Mouse (Mus musculus) large intestine, adult 2 months (tissue): ENCODE data around the gene Gm9573. TPM values are rescaled to one million over a fixed set of nuclear protein-coding genes. Genes with fewer than 3 reads are reported as not detected.

ENCODE experiments used
- DNase-seq: peaks from one replicate; pipeline ENCODE4 v3.0.0-alpha.2; 2012; ENCODE audit warnings: low read depth, low spot score
- WGBS: fragments of 180-500 bp; shearing (Covaris S2); methylation state at CpG from one replicate; pipeline ENCODE4 v1.1.7; 2018; 5-methylcytosine and 5-hydroxymethylcytosine counted together
- polyA plus RNA-seq: library from polyadenylated mRNA; depleted of rRNA; stranded (reverse); fragments of >200 nt; gene quantifications from 2 replicates; pipeline ENCODE4 v1.2.3, GENCODE M21; 2012; rRNA removed

The Gm9573 gene
- polyA plus RNA-seq, 1 experiment, result not detected

DNA sequence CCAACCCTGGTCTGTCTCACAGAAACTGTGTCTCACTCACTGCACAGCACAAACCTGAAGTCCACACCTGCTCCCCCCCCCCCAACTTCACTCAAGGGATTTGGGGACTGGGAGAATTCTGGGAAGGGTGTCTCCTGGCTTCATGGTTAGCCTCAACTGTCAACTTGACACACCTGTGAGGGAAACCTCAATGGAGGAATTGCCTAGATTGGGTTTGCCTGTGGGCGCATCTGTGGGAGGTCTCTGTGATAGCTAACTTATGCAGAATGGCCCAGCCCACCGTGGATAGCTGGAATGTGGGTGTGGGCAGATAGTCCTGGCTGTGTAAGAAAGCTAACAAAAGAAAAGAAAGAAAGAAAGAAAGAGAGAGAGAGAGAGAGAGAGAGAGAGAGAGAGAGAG is 25.2 kb downstream of the Gm9573 start, which contains the start of gene Sfta2:
Sfta2 (plus strand) TSS at position 301 of the 400 bp plus-strand sequence.
- WGBS, result 24% methylated on average over 2 of the region's 2 CpGs
- no peak for DNase-seq

DNA sequence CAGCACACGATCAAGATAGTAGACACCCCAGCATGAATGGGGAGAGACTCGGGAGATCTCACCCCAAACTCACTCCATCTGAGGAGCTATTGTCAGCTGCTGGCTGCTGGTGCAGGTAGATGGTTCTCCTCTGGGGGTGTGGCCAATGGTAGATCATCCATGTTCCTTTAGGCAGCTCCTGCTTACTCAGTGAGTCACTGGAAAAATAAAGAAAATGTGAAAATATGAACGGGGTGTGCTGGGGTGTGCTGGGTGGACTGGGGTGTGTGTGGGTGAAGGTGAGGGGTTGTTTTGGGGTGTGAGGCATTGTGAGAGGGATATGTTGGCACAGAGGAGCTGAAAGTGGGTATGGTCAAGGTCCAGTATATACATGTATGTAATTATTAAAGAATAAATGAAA is 29.0 kb downstream of the Gm9573 start:
- WGBS, result 69% methylated on average over 3 of the region's 3 CpGs
- no peak for DNase-seq

DNA sequence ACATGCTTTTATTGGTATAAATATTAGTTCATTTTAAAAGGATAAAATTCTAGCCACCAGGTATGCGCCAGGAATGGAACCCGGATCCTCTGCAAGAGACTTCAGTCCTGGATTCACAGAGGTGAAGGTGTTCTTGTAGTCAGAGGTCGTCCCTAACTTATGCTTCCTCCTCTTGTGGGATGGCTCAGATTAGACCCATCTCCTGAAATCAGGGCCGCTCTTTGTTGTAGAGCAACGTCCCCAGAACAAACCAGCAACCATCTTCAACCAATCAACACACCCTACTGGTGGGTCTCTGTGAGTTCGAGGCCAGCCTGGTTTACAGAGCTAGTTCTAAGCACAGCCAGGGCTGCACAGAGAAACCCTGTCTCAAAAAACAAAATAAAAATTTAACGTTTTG is 32.0 kb downstream of the Gm9573 start:
- WGBS, result 83% methylated on average over 7 of the region's 7 CpGs
- no peak for DNase-seq

DNA sequence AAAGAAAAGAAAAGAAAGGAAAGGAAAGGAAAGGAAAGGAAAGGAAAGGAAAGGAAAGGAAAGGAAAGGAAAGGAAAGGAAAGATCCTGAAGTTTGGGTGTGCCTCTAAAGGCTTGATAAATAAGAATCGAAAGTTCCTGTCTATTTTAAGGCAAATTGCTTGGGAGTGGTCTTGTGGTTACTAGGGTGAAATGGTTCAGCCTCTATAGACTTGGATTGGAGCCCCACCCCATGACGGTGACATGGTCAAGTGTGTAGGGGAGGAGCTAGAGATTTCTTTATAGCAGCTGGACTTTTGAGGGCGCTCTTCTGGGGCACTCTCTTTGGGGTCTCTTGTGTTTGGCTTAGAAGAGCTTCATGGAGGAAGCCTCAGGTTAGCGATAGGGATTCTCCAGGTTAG is 32.7 kb downstream of the Gm9573 start:
- no peak for DNase-seq
- WGBS, result 27% methylated on average over 4 of the region's 4 CpGs

DNA sequence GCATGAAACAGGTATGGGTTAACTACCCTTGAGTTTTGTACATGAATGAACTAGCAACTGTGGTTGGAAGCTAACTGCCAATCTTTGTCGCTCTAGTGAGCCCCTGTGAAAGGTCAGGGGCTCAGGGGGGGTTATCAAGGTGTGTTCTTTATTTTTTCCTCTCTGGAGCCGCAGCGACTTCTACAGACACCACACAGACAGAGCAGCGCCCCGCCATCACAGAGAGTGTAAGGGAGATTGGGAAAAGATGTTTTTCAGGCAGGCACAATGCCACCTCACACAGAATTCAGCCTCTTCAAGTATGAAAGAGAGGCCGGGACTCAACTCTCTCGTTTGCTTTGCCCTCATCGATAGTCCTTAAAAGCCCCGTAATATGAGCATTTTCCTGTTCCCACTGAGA is 34.3 kb downstream of the Gm9573 start:
- DNase-seq, result no peak
- WGBS, result 88% methylated on average over 9 of the region's 9 CpGs

DNA sequence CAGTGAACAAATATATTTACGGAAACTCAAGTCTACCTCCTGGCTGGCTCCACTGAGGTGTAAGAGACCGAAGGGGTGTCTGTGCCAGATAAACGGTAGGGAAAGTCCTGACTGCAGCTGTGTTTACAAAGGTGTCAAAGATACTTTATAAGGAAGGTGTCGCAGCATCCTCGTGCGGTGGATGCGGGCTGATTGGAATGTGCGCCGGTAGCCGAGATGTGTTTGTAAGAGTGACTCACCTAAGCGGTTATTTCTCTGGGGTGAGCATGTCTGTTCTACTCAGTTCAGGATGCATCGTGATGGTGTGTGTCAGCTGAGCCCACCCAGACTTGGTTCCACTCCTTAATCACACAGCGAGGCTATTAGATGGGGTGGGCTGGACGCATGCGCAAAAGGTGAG is 34.7 kb downstream of the Gm9573 start:
- DNase-seq, result no peak
- WGBS, result 78% methylated on average over 15 of the region's 15 CpGs

DNA sequence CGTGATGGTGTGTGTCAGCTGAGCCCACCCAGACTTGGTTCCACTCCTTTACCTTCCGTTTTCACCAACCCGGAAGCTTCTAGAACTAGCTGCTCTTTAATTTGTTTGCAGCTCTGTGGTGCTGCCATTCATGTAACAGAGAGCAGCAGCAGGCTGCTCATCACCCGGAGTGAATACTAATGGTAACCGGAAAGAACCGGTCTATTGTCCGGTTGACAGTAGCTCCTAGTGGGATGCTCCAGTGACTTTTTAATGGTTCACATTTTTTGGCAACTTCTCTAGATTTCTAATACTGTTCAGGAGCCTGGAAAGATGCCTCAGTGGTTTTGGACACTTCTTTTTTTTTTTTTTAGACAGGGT is 35.2 kb downstream of the Gm9573 start:
- DNase-seq, result no peak
- 76% methylated on average over 7 of the region's 7 CpGs for WGBS

DNA sequence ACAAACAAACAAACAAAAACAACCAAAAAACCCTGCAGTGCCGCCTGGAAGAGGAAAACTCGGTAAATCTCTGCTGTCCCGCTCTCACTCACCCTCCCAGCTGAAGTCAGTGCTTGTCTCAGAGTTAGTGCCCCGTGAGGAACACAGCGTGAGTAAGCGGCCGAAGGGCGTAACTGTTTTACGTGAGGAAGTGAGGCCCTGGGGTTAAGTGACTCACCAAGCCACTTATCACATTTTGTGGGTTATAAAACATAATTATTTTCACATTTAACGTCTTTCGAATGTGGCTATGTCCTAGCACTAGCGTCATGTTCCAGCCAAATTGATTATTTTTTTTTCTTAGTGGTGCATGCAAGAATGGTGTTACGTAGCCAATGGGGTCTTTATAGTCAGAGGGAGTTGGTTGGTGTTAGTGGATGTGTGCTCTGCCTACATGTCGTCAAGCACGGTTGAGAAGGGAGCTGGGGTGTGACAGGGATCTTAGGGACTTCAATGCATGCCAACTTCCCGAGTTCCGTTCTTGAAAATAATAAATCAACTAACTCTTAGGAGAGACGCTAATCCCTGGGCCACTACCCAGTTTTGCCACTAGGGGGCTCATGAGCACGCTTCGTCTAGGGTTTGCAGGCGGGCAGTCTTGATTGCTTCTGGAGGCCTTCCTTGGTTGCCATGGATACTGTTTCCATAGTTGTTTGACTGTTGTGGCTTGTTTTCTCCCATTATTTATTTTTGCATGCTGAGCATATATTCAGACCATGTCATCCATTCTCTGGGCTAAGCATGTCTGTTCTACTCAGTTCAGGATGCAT is 35.8 kb downstream of the Gm9573 start:
- 13% methylated on average over 21 of the region's 21 CpGs for WGBS
- peak; percentile 88 for DNase-seq

DNA sequence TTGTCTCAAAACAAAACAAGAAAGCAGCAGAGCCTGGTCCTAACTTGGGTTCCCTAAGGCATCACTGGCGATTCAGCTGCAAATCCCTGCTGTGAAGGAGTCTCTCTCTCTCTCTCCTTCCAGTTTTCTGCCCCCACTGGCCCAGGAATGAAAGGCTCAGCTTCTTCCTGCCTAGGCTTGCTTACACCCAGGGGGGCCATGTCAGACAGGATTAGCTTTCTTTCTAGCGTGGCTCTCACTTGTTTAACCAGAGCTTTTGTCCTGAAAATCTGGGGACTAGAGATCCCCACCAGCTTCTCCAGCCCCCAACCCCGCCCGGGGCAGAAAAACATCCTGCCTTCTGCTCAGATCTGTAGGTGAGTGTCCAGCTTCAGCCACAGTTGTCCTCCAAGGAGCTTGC is 38.0 kb downstream of the Gm9573 start:
- WGBS, result 71% methylated on average over 4 of the region's 4 CpGs
- no peak for DNase-seq

DNA sequence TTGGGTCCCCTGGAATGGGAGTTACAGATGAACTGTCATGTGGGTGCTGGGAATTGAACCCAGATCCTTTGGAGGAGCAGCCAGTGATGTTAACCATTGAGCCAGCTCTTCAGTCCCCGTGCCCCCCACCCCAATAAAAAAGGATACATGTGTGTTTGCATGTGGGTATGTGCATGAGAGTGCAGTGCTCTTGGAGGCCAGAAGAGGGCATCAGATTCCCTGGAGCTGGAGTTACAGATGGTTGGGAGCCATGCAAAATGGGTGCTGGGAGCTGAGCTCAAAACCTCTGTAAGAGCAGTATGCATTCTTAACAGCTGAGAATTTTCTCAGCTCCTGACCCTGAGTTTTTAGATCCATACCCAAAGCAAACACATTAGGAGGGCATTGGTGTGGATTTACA is 39.1 kb downstream of the Gm9573 start:
- 77% methylated on average over 1 of the region's 1 CpGs for WGBS

DNA sequence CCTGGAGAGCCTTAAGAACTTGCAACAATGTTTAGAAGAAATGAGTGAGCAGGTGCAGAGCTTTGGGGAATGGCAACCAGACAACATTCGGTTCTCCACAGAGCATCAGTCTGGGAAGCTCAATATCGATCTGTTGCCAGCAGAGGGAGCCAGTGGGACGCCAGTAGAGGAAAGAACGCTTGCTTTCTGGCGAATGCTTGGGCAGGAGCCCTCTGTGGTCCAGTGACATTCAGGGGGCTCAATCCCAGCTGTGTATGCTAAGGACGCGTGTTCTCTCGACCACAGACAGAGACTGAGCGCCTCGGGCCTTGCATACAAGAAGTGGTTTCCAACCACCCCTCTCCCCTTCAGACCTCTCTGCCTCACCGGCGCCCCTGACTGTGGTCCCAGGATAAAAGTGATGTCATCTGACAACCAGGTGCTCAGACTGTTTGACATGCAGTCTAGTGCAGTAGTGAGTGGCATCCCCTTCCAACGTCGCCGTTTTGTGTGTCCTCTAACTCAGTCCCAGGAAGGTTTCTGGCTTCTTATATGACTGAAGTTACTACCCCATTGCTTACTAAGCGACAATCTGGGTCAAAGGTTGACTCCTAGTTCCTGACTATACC is 42.0 kb downstream of the Gm9573 start:
- 10% methylated on average over 16 of the region's 16 CpGs for WGBS

More for the DNA sequence above, 39.1 kb downstream of the Gm9573 start:
- no peak for DNase-seq

DNA sequence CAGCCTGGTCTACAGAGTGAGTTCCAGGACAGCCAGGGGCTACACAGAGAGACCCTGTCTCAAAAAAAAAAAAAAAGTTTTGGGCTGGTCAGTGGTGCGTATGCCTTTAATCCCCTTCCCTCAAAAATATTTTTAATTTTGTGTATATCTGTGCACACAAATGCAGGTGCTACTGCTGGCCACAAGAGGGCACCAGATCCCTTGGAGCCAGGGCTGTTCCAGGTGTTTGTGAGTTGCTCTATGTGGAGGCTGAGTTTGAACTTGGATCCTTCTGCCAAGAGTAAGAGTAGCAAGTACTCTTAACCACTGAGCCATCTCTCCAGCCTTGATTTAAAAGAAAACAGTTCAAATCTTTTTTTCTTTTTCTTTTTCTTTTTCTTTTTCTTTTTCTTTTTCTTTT is 43.5 kb downstream of the Gm9573 start:
- DNase-seq, result no peak
- 96% methylated on average over 1 of the region's 1 CpGs for WGBS

More for the DNA sequence above, 42.0 kb downstream of the Gm9573 start:
- DNase-seq, result peak; percentile 58

DNA sequence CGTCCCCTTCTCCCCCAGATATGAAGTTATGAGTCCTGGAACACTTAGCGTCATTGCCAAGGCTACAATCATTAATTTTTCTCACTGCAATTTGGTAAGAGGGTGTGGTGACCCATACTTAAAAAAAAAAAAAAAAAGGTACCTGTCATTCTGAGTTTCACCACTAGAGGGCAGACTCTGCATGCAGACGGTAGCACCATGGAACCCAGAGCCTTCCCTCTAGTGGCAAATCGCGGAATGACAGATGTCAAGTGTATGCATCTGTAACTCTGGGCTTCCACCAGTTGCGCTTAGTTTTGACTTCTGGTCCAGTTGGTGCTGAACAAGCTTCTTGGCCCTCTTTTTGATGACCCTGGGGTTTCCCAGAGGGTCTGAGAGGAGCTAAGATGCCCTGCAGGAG is 48.2 kb downstream of the Gm9573 start:
- 17% methylated on average over 6 of the region's 6 CpGs for WGBS
- peak; percentile 94 for DNase-seq

DNA sequence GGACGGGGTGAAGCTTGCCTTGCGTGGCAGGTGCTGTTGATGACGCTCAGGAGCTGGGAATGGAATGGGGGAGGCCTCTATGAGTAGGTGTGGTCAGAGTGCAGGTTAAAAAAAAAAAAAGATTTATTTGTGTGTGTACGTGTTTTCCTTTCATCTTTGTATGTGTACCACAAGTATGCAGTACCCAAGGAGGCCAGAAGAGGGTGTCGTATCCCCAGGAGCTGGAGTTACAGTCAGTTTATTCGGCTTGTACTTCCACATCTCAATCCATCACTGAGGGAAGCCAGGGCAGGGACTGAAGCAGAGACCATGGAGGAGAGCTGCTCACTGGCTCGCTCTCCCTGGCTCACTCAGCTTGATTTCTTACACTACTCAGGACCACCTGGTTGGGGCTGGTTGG is 55.0 kb downstream of the Gm9573 start:
- no peak for DNase-seq
- 93% methylated on average over 7 of the region's 7 CpGs for WGBS

DNA sequence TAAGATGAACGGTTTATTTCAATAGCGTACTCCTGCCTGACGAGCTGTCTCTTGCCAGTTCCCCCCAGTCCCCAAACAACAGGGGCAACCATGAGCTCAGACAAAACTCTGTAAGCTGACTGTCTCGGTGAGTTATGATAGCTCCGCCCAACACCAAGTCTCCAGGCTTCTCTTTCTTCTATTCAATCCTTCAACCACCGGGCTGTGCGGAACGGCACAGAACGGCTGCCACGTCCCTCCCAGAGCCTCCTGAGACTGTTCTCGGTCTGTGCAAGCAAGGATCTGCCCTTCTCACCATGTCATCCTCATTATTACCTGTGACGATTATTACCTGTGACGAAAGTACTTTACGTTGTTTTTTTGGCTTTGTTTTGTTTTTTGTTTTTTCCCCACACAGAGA is 55.6 kb downstream of the Gm9573 start:
- WGBS, result 87% methylated on average over 14 of the region's 14 CpGs
- no peak for DNase-seq

DNA sequence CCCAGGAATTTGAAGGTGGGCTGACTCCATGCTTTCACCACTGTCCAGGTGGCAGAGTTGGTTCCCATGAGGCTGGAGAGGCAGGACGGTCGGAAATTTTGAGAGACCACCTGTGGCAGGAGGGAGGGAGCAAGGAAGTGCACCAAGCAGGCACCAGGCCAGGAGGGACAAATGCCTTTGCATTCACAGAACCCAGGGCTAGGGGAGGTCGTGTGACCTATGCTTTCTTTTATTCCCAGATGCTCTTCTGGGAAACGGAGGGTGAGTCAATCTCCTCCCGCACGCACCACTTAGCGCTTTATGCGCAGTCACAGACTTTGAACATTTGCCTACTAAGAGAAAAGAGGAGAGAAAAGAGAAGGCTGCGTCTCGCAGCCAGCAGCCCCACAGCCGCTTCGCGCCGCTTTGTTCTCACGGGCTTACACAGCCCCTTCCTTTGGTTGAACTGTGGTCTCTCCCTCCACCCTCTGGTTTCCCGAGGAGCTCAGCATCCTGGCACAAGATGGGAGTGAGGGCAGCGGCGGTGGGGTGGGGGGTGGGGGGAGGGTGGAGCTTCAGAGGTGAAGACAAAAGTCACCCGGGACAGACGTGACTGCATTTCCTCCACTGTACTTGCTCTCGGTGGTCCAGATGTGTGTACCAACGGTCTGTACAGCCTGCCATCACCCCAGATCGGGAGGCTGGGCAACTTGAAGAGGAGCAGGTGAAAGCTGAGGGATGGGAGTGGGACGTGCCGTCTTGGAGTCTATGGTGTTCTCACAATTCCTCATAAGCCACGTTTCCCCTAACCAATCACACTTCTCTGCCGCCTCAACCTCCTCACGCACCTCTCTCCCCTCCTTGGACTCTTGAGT is 57.1 kb downstream of the Gm9573 start:
- no peak for DNase-seq
- 13% methylated on average over 28 of the region's 28 CpGs for WGBS

Other genes with a start within 250 kb of the Gm9573 start
- 80.0 and 122 TPM in 2 replicates for gene H2-Q4, start 247.0 kb downstream of the Gm9573 start, polyA plus RNA-seq
- 52.5 and 53.5 TPM in 2 replicates for gene H2-Q6, start 201.8 kb downstream of the Gm9573 start, polyA plus RNA-seq
- 127 and 155 TPM in 2 replicates for gene H2-Q7, start 187.5 kb downstream of the Gm9573 start, polyA plus RNA-seq
- gene H2-Q10, start 156.5 kb downstream of the Gm9573 start, polyA plus RNA-seq, result 7.5 and 13.8 TPM in 2 replicates
- not detected in 2 replicates for gene Pou5f1, start 120.6 kb downstream of the Gm9573 start, polyA plus RNA-seq
- gene Tcf19, start 109.8 kb downstream of the Gm9573 start, polyA plus RNA-seq, result 19.7 and 20.3 TPM in 2 replicates
- gene Cchcr1, start 109.5 kb downstream of the Gm9573 start, polyA plus RNA-seq, result 6.5 and 6.9 TPM in 2 replicates
- 0.19 and 0.43 TPM in 2 replicates for gene Psors1c2, start 93.4 kb downstream of the Gm9573 start, polyA plus RNA-seq
- gene Cdsn, start 74.5 kb downstream of the Gm9573 start, polyA plus RNA-seq, result 1.2 and 1.4 TPM in 2 replicates
- gene 2300002M23Rik, start 59.2 kb downstream of the Gm9573 start, polyA plus RNA-seq, result not detected in 2 replicates
- gene Sfta2, start 25.1 kb downstream of the Gm9573 start, polyA plus RNA-seq, result not detected in 2 replicates
- gene Mucl3, start 17.1 kb upstream of the Gm9573 start, polyA plus RNA-seq, result 0.26 TPM in 1 of 2 replicates, not detected in the other
- gene Vars2, start 41.0 kb upstream of the Gm9573 start, polyA plus RNA-seq, result 20.3 and 25.1 TPM in 2 replicates
- gene Gtf2h4, start 47.1 kb upstream of the Gm9573 start, polyA plus RNA-seq, result 30.3 and 31.1 TPM in 2 replicates
- 39.0 and 48.9 TPM in 2 replicates for gene Ddr1, start 78.0 kb upstream of the Gm9573 start, polyA plus RNA-seq
- gene Ier3, start 195.0 kb upstream of the Gm9573 start, polyA plus RNA-seq, result 11.4 and 11.6 TPM in 2 replicates
- gene Flot1, start 196.6 kb upstream of the Gm9573 start, polyA plus RNA-seq, result 43.1 and 54.2 TPM in 2 replicates
- 271 and 306 TPM in 2 replicates for gene Tubb5, start 211.7 kb upstream of the Gm9573 start, polyA plus RNA-seq
- 4.8 and 7.8 TPM in 2 replicates for gene Mdc1, start 214.9 kb upstream of the Gm9573 start, polyA plus RNA-seq
- 24.8 and 27.0 TPM in 2 replicates for gene Nrm, start 234.7 kb upstream of the Gm9573 start, polyA plus RNA-seq
- gene Ppp1r18, start 239.0 kb upstream of the Gm9573 start, polyA plus RNA-seq, result 26.7 and 27.5 TPM in 2 replicates